Mouse (Mus musculus): ENCODE measurements around the gene Pde4a.

DNA sequence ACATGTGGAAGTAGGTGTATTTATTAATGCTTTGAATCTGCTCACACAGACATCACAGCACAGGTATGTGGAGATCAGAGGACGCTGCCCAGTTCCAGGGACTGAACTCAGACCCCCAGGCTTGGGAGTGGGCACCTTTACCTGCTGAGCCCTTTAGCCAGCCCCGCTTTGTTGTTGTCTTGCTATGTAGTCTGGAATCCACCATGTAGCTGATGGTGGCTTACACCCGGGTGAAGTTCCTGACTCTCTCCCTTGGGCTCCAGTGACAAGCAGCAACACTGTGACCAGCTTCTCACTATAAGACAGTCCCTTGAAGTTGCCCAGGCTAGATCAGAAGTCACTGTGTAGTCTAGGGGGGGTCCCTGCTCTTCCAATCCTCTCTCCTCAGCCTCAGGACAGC, 21.2 kb upstream of the Pde4a start:
- TF ChIP-seq CTCF (conservative IDR thresholded peaks at IDR 0.05; ENCODE audit: insufficient read depth, insufficient read length, low read depth, low read length) (no peak), POLR2A (IDR thresholded peaks at IDR 0.05; ENCODE audit: low read depth, low read length) (no peak)

Data from kidney, adult 2 months (tissue).